Comparison of ENCODE assay signal across 20 mouse cellular contexts in the genomic region with DNA sequence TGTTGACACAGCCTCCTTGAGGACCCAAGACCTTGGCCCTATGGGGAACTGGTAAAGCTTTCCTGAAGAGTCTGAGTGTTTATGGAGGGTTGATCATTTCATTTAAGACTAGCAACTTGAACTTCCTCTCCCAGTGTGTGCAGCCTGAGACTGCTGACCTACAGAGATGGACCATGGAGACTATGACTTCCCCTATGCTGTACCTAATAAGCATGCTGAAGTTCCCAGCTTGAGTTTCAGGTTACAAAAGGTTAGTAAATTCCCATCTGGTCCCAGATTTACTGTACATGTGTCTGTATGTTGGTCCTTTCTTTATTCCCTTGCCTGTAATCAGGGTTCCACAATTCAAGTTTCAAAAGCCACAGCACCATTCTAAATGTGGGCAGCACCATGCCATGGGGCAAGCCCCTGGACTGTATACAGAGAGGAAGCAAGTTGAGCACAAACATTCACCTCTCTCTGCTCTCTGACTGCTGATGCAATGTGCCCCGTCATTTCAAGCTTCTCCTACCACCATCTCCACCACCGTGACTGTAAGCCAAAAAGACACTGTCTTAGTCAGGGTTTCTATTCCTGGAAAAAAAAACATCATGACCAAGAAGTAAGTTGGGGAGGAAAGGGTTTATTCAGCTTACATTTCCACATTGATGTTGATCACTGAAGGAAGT.
"Had no signal": no experiment of that assay in that cellular context is flagged by ENCODE, and none has a peak within 500 bp of the region (broad histone marks: within the 10 kb centered on the region; RNA-seq: fewer than 3 reads in every experiment).

No protein-coding gene starts in this region.

- ATAC-seq: lung, postnatal 0 days; midbrain, embryonic 13.5 days; midbrain, embryonic 15.5 days had no signal

- H3K9ac ChIP-seq: liver, embryonic 14.5 days; lung, embryonic 15.5 days; midbrain, embryonic 13.5 days; midbrain, embryonic 15.5 days; neural tube, embryonic 12.5 days had no signal

- H3K4me1 ChIP-seq: lung, embryonic 15.5 days; megakaryocyte, embryonic 14.5 days; midbrain, embryonic 13.5 days; midbrain, embryonic 15.5 days; neural tube, embryonic 12.5 days had no signal

- H3K27me3 ChIP-seq: lung, embryonic 15.5 days; megakaryocyte, embryonic 14.5 days; midbrain, embryonic 13.5 days; midbrain, embryonic 15.5 days; neural tube, embryonic 12.5 days had no signal

- H3K9me3 ChIP-seq: lung, embryonic 15.5 days; midbrain, embryonic 13.5 days; midbrain, embryonic 15.5 days; neural tube, embryonic 12.5 days had no signal

- H3K27ac ChIP-seq: liver, embryonic 14.5 days; lung, embryonic 15.5 days; macrophage; midbrain, embryonic 13.5 days; midbrain, embryonic 15.5 days; neural tube, embryonic 12.5 days had no signal

- H3K4me3 ChIP-seq: lung, embryonic 15.5 days; megakaryocyte, embryonic 14.5 days; midbrain, embryonic 13.5 days; midbrain, embryonic 15.5 days; neural tube, embryonic 12.5 days had no signal

- DNase-seq: lung, adult 2 months; lung, postnatal 14 days; lung, postnatal 36 days; retina, postnatal 1 day; right cerebral cortex, adult 18-20 months; right cerebral cortex, postnatal 25 days; right cerebral cortex, postnatal 4 days; spleen, adult 18-20 months; thymus, adult 18-20 months; thymus, postnatal 14 days; thymus, postnatal 36 days had no signal

- H3K4me2 ChIP-seq: lung, embryonic 15.5 days; midbrain, embryonic 11.5 days; midbrain, embryonic 13.5 days; midbrain, embryonic 15.5 days; neural tube, embryonic 12.5 days had no signal

- H3K36me3 ChIP-seq: lung, embryonic 15.5 days; midbrain, embryonic 13.5 days; midbrain, embryonic 15.5 days; neural tube, embryonic 12.5 days had no signal
